14 mouse cellular contexts compared by ENCODE assay signal in the genomic region with DNA sequence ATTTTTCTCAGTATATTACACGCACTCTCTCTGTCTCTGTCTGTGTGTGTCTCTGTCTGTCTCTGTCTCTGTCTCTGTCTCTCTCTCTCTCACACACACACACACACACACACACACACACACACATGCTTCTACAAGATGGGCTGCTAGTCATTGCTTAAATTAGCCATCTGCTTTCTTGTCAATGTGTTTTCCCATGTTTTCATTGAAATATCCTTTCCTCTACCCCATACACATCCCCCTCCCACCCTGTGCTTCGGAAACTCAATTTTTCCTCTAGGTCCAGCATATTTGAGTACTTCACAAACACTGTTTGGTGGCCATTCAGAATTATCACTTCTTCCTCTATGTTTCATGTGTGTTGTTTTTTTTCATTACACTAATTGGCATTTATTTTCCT.
"Had no signal": no experiment of that assay in that cellular context is flagged by ENCODE, and none has a peak within 500 bp of the region (broad histone marks: within the 10 kb centered on the region; RNA-seq: fewer than 3 reads in every experiment).

No protein-coding gene starts in this region.

- H3K9ac ChIP-seq: lung, embryonic 14.5 days; midbrain, embryonic 12.5 days; midbrain, embryonic 15.5 days; neural tube, embryonic 12.5 days; stomach, embryonic 15.5 days had no signal

- H3K9me3 ChIP-seq: midbrain, embryonic 10.5 days; midbrain, embryonic 12.5 days; midbrain, embryonic 15.5 days; neural tube, embryonic 12.5 days; stomach, embryonic 15.5 days had no signal

- H3K4me3 ChIP-seq: midbrain, embryonic 10.5 days; midbrain, embryonic 12.5 days; midbrain, embryonic 15.5 days; neural tube, embryonic 12.5 days; stomach, embryonic 15.5 days had no signal

- H3K4me1 ChIP-seq: midbrain, embryonic 10.5 days; midbrain, embryonic 12.5 days; midbrain, embryonic 15.5 days; neural tube, embryonic 12.5 days; stomach, embryonic 15.5 days had no signal

- ATAC-seq: midbrain, embryonic 15.5 days had no signal

- H3K27ac ChIP-seq: midbrain, embryonic 10.5 days; midbrain, embryonic 12.5 days; midbrain, embryonic 15.5 days; neural tube, embryonic 12.5 days; stomach, embryonic 15.5 days; stomach, postnatal 0 days had no signal

- H3K36me3 ChIP-seq: midbrain, embryonic 10.5 days; midbrain, embryonic 12.5 days; midbrain, embryonic 15.5 days; neural tube, embryonic 12.5 days; stomach, embryonic 15.5 days had no signal

- H3K4me2 ChIP-seq: lung, embryonic 14.5 days; midbrain, embryonic 12.5 days; midbrain, embryonic 15.5 days; neural tube, embryonic 12.5 days; stomach, embryonic 15.5 days had no signal

- DNase-seq: lung, adult 18-20 months; lung, embryonic 14.5 days; lung, postnatal 10 days; lung, postnatal 4 days; right cerebral cortex, postnatal 14 days; thymus, adult 2 months; thymus, postnatal 25 days; thymus, postnatal 4 days had no signal

- H3K27me3 ChIP-seq: midbrain, embryonic 12.5 days; midbrain, embryonic 15.5 days; neural tube, embryonic 12.5 days; stomach, embryonic 15.5 days had no signal
